Mouse (Mus musculus) cerebellum, postnatal 10 days (tissue): Measurements from ENCODE around the gene Kat2a.

Experiments
- DNase-seq, 2 experiments: peaks; one replicate each; pipeline ENCODE4 v3.0.0; 2021; ENCODE audit warnings: mixed read lengths in 2 of 2

The Kat2a gene

GRCm38 (mm10) chr11:100711783-100712615 is at the start of gene Kat2a:
Gene Kat2a, minus strand, starts transcription at chr11:100712465.
- DNase-seq: peak; percentile 92 to 94

DNA sequence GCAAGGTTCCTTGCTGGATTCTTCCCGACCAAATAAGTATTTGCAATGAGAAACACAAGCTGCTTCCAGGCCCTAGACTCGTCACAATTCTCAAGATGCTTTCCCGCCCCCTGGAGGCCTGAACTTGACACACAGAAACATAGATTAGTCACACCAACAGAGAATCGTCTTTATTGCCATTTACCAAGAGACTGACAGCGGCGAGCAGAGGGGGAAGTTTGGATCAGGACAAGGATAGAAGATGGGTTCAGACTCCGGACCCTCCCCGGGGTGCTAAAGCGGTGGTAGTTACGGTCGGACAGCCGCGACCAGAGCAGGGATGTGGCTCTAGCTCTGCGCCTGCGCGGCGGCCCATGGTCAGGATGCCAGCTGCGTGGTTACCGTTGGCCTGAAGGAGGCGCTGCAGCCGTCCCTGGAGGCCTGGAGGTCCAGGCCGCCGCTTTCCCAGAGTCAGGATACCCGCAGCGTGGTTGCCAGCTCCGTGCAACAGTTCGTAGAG is 49.3 kb upstream of the Kat2a start:
- peak; percentile 92 to 95 for DNase-seq

GRCm38 (mm10) chr11:100759611-100760233 is 47.5 kb upstream of the Kat2a start, which contains the start of gene Kcnh4:
Gene Kcnh4, minus strand, starts transcription at chr11:100759942.
- peak; percentile 66 to 68 for DNase-seq

DNA sequence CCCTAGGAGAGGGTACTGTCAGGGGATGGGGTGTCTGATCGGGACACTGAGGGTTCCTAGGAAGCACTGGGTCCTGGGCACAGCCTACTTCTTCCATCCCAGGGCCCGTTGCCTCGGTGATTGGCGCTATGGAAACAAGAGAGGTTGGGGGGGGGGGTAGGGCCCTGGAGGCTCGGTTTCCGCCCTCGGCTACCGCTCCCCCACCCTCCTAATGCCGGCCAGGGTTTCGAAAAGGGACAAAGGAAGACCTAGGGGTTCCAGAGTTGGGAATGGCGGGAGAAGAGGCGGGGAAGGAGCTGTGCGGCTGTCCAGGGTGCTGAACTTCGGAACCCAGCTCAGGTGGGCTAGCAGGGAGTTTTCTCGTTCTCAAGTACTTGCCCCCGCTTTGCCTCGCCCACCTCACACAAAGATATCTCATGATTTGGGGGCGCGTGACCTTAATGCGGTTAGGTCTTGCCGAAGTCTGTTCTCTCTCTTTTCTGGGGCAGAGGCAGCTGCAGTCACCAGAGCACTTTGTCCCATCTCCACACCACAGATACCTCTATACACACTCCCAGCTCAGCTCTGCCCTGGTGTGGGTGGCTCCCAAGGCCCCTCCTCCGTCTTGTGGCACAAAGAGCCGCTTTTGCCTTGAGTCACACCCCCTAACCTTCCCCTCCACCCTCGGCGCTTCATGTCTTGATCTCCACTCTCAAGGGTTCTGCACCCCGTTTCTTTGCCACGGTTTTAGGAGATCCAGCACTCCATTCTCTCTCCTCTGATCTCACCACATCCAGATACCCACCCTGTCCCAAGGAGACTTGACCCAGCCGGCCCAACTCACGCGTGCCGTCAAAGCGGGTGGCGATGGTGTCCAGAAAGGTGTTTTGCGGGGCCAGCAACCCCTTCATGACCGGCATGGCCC is 46.7 kb upstream of the Kat2a start:
- DNase-seq: peak in 1 of 2 experiments; percentile 32

DNA sequence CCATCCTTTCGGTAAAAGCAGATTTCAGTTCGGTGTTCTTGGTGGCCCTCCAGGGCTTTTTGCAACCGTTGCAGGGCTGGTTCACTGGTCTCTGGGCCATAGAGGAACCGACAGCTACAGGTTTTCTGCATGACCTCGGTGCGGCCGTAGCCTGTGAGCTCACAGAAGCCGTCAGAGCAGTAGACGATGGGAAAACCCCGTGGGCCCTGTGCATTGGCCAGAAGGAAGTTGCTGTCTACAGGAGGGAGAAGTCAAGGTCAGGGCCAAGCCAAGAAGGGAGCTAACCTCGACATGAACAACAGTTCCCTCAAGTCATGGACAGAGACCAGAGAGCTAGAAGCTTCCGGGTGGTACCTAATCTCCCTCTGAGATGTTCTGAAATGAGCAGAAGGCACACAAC is 45.3 kb upstream of the Kat2a start:
- DNase-seq: no peak

DNA sequence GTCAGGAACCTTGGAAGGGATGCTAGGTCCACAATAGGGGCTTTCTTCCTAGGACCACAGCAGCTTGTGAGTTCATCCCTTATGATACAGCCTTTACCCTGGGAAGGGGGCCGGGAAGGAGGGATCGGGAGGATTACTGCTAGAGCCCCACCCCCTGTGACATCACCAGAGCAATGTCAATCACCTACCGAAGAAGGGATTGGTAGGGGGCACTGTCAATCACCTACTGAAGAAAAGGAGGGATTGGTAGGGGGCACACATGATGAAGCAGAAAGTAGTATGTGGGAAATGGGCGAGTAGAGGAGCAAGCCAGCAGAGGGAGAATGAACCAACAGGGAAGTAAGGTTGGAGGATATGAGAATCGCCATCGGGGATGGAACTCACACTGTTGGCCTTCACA is 44.2 kb upstream of the Kat2a start:
- no peak for DNase-seq

DNA sequence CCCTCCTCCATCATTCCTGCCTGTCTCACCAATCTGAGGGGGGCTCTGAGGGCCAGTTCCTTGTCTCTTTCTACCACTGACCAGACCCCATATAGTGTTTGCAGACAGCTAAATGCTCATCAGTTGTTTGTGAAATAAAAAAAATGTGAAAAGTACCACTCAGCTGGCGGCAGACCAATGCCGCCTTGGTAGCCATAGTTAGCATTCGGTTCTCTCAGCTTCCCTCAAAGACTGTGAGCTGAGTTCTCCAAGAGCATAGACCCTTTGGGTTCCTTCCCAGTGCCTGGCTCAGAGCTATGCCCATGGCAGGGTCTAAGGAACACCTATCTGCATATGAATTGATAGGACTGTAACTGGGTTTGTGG is 42.4 kb upstream of the Kat2a start:
- no peak for DNase-seq

- peak in 1 of 2 experiments; percentile 52 for DNase-seq
These were observed 41.9 kb upstream of the Kat2a start for GRCm38 (mm10) chr11:100754021-100754692.

DNA sequence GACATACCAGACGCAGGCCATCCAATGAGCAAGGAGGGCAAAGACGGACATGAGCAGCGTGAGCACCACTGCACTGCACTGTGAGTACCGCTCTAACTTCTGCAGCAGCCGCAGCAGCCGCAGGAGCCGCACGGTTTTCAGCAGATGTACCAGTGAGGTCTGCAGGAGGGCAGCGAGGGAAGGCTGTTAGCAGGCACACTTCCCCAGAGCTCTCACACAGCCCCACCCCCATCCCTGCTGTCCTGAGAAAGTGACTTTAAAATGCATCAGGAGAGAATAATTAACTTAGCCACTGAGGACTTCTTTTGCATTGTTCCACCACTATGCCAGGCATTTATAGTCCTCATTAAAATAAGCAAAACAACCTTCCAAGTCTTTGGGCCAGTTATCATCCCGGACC is 40.0 kb upstream of the Kat2a start:
- no peak for DNase-seq

DNA sequence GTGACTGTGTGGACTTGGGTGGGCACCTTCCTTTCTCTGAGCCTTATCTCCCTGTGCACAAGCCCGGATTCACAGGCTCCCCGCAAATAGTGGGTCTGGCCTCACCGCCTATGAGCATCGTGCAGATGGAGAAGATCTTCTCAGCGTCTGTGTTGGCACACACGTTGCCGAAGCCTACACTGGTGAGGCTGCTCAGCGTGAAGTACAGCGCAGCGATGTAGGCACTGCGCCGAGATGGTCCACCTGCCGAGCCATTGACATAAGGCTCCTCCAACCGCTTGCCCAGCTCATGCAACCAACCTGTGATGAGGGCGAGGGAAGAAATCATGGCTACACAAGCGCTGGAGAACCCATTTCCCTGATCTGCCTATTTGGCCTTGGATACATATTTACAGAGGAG is 37.9 kb upstream of the Kat2a start:
- DNase-seq: no peak

DNA sequence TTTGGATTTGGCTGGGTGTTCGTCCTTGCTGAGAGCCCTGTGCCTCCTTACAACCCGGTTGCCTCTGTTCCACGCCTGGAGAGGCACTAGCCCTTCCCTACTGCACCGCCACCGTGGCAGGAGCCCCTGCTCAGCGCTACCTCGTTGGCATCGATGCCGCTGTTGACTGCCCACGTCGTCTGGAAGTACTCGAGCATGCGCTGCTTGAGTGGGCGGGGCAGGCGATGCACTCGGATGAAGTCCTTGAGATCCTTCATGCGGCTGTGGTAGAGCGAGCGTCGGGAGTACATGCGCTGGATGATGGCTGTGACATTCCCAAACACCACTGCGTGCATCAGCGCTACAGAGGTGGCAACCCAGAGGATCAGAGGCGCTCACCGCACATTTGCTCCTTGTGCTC is 37.2 kb upstream of the Kat2a start:
- DNase-seq: no peak

DNA sequence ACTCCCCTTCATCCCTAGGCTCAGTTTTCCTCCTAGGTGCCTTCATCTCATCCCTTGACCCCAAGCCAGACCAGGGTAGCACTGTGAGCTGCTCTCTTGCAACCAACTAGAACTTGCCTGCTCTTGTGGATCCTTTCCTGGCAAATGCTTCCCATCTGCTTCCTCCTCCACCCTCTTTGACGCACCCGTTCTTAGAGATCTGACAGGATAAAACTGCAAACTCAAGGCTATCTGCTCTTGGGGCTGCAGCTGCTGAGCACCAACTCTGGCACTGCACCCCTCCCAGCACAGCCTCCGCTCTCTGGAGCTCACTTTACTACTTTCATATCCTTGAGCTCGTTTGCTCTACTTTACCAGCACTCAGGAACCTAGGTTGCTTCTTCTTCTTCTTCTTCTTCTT is 36.4 kb upstream of the Kat2a start:
- no peak for DNase-seq

GRCm38 (mm10) chr11:100747114-100747513 is 34.8 kb upstream of the Kat2a start:
- no peak for DNase-seq

GRCm38 (mm10) chr11:100746546-100746945 is 34.3 kb upstream of the Kat2a start:
- DNase-seq: no peak

DNA sequence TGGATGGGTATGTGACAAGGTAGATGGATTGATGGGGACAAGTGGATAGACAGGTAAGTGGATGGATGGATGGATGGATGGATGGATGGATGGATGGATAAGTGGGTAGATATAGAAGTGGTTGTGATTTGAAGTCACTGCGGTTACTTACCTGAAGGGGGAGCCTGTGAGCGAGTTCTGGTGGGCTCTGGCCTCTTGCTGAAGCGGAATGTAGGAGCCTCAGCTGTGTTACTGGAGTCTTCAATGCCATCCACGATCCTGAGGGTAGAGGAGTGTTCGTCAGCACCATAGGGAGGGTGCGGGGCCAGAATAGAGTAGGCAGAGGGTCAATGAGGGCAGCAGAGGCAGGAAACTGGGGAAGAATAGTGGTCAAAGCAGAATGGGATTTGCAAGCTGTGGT is 32.8 kb upstream of the Kat2a start:
- peak; percentile 76 to 79 for DNase-seq

- peak; percentile 66 to 77 for DNase-seq
These were observed 29.1 kb upstream of the Kat2a start for GRCm38 (mm10) chr11:100741348-100741747.

GRCm38 (mm10) chr11:100738749-100739148 is 26.5 kb upstream of the Kat2a start:
- peak in 1 of 2 experiments; percentile 48 for DNase-seq

- DNase-seq: peak; percentile 98 to 99
These were observed 25.9 kb upstream of the Kat2a start, which contains the start of gene Rab5c for GRCm38 (mm10) chr11:100738066-100738604. Gene Rab5c, minus strand, starts transcription at chr11:100738215.

DNA sequence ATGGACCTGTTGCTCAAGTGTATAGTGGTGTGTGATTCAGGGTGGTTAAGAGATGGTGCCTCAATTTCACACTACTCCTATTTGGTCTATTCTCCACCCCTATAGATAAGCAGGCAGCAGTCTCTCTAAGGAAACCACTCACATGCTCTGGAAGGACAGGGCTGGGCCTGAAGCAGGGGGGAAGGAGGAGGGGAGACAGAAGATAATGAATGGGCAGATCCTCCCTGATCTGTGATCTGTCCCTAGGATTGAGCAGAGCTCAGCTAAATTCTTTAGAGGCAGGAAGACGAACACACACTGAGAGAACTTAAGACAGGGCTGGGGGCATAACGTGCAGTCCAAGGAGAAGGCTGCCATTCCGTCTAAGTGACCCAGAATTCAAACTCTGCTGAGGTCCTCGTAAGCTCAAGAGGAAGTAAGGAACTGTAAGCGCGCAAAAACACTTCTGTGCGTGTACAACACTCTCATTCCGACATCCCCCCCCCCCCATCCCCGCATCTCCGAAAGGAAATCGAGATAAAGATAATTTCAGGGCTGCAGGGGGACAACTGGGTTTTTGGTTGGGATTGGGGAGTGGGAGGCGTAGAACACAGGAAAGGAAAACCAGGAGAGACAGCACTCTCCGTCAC is 25.0 kb upstream of the Kat2a start:
- no peak for DNase-seq

GRCm38 (mm10) chr11:100736746-100737080 is 24.4 kb upstream of the Kat2a start:
- DNase-seq: no peak

- no peak for DNase-seq
These were observed 23.9 kb upstream of the Kat2a start for GRCm38 (mm10) chr11:100735954-100736745.
